8 mouse cellular contexts compared by ENCODE assay signal in genomic region chr3:122924009-122924914, GRCm38 (mm10). TPM values are rescaled to one million over a fixed set of nuclear protein-coding genes. Genes with fewer than 3 reads are reported as not detected.
A peak's percentile ranks its signal among the peaks of the same experiment; 100 is the strongest.
DNase-seq lines count a peak whose midpoint lies in the region; ATAC-seq and TF ChIP-seq lines count a peak whose summit lies in the region.

TSS of gene 1810037I17Rik (plus strand) at chr3:122924203.

- H3K4me2 ChIP-seq in hindbrain, embryonic 13.5 days, result peak within 1 kb of the TSS; percentile 62

- peak within 1 kb of the TSS; percentile 76 for H3K9ac ChIP-seq in hindbrain, embryonic 13.5 days

- no peaks in the 10 kb centered on the region for H3K9me3 ChIP-seq in hindbrain, embryonic 13.5 days

- peaks cover 10% of the 10 kb centered on the region for H3K4me1 ChIP-seq in hindbrain, embryonic 13.5 days (replicated peaks)

- 1% methylated on average over 68 of the region's 68 CpGs for WGBS in hindbrain, embryonic 13.5 days

- POLR2A ChIA-PET in Patski (lab: Charles Lee), result no interaction called here

- peak; percentile 92 for DNase-seq in Patski (ENCODE audit: low read depth, low spot score)
- peak; percentile 98 for DNase-seq in cerebellum, postnatal 14 days
- DNase-seq in frontal cortex, postnatal 14 days (ENCODE audit: low spot score in 2 of 2), result peak; percentile 92 to 94
- DNase-seq in layer of hippocampus, postnatal 25 days (ENCODE audit: extremely low spot score in 1 of 2, low spot score in 1 of 2), result peak; percentile 91 to 93
- peak; percentile 96 for DNase-seq in lung, postnatal 25 days (ENCODE audit: low spot score)
- DNase-seq in retina, embryonic 14.5 days (ENCODE audit: low spot score), result peak; percentile 96
- peak; percentile 98 for DNase-seq in thymus, postnatal 4 days

- ATAC-seq in Patski, result peak; percentile 71
- peak; percentile 99 for ATAC-seq in hindbrain, embryonic 13.5 days (ENCODE audit: low FRiP score)

- H3K27me3 ChIP-seq in Patski, result no peaks in the 10 kb centered on the region
- no peaks in the 10 kb centered on the region for H3K27me3 ChIP-seq in hindbrain, embryonic 13.5 days

- H3K4me3 ChIP-seq in hindbrain, embryonic 13.5 days, result peak within 1 kb of the TSS; percentile 59

- in situ Hi-C loops in Patski (cut with MboI; ENCODE audit: low pct_unique_long_range_greater_than_20kb), result loop anchor here (25.0 kb wide), 1 partner anchor 612 kb away; no protein-coding TSS in a partner anchor

- H3K27ac ChIP-seq in hindbrain, embryonic 13.5 days, result peak within 1 kb of the TSS; percentile 79

- no peak for TF ChIP-seq CTCF in Patski (IDR thresholded peaks at IDR 0.05)

- H3K36me3 ChIP-seq in hindbrain, embryonic 13.5 days, result peaks cover 14% of the 10 kb centered on the region

- CTCF ChIA-PET in Patski (lab: Charles Lee), result interaction anchor here (0.9 to 1.0 kb wide), 2 partner anchors 20 to 235 kb away, joined by 3 to 4 read pairs; no protein-coding TSS in a partner anchor

RNA-seq across cellular contexts. Expression of gene 1810037I17Rik, which starts in this region (rescaled TPM):
- 188 TPM for polyA plus RNA-seq in Patski (2021)
- 90.1 and 97.3 TPM in 2 replicates for polyA plus RNA-seq in hindbrain, embryonic 13.5 days (2015; fragmentation: Nextera tagmentation; extraction: Ambion mirVana)
- total RNA-seq in layer of hippocampus, postnatal 25 days (2021), result 10 to 100 TPM; 51.5 to 57.3 TPM

Comparison
In these comparisons a context has a peak if more than half of its experiments do, and no peak if none do; other contexts are left out.
1. Peak in every context shown above with its lines: DNase-seq, ATAC-seq, H3K4me3 ChIP-seq and H3K27ac ChIP-seq.